Mouse (Mus musculus) adrenal gland, postnatal 10 days (tissue): ENCODE data around the gene Trim21. TPM values are rescaled to one million over a fixed set of nuclear protein-coding genes. Genes with fewer than 3 reads are reported as not detected.

Experiments
- DNase-seq: peaks from one replicate; pipeline ENCODE4 v3.0.0; 2021; ENCODE audit warnings: mixed read lengths
- long read RNA-seq, 2 experiments: library from polyadenylated mRNA; stranded (forward); transcript quantifications; one replicate each; pipeline ENCODE4 v2.0.0; 2021
- total RNA-seq, 2 experiments: library from RNA; stranded (reverse); gene quantifications; 2 replicates each; pipeline ENCODE4 v1.2.3; 2021

Trim21 gene
- 10 to 100 TPM; 10.1 to 15.8 TPM for total RNA-seq
- long read RNA-seq, experiment 1, transcript Trim21-201 (8 exons, 2,793 nt), result major isoform, 9 of 13 reads
- long read RNA-seq, experiment 1, partial matches to known transcripts, result 1 of 13 reads
- long read RNA-seq, experiment 1, other reads (novel, unspliced or antisense), result 3 of 13 reads
- long read RNA-seq, experiment 2, transcript Trim21-201 (8 exons, 2,793 nt), result major isoform, 8 of 9 reads
- long read RNA-seq, experiment 2, partial matches to known transcripts, result 0 of 9 reads
- long read RNA-seq, experiment 2, other reads (novel, unspliced or antisense), result 1 of 9 reads

DNA sequence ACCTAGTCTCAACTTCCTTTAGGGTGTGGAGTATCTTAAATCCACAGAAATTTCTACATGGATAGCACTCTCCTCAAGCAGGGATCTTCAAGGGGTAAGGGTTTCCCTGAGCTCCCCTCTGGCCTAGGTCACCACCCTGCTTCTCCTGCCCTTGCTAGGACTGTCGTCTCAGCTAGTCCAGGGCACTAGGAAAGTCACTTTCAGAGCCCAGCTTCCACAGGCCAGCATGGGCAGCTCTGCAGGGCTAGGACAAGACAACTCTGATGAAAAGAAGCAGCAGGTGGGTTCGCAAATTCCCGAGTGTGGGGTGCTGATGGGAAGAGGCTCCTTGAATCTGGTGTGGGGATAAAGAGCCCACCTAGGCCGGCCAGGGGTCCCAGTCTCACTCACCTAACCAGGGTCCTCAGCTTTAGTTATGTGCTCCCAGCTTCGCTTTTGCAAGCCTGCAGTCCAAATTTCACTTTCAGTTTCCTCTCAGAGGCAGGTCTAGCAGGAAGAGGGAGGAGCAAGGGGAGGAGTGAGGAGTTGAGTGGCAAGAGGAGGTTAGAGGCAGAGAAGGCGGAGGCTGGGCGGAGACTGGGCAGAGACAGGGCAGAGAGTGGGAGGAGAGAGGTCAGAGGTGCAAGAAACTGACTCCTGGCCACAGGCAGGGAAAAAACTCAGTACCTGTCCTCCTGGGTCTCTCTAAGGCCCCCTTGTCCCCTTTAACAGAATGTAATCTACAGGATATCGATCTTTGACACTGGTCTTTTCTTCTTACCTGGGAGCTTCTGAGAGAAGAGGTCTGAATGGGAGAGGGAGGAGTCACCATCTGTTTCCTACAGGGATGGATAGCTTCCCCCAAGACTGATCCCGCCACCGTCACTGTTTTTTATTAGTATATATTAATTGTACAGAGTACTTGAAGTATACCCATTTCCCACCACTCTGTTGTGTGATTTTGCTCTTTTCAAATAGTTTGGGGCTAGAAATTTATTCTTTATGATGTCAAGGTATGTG, at the start of gene Trim21:
Gene Trim21, minus strand, starts transcription at position 488 of the 999 bp plus-strand sequence.
- peak; percentile 93 for DNase-seq

DNA sequence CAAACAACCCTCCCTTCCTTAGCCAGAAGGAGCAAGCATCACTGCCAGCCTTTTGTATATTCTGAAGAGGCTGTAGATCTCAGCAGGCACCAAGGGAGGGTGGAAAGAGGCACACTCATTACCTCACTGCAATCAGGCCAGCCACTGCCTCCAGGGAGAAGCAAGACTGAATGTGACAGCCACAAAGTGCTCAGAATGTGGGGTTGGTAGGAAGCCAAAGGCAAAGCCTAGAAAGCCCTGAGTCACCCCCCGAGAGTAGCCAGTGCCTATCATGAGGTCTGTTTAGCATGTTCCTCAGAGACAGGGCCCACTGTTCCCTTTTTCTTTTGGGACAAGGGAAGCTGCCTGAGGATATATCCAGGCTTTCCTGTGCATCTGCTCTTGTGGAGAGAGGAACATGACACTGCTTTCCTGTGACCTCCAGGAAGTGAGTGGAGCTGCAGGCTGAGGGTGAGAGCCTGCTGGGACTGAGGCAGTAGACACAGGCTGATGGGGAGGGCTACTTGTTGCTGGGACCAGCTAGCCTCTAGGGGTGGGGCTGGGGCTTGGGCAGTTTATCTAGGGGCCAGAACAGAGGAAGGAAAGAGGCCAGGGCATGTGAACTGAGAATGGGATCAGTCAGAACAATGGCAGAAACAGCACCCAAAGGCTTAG, 32.2 kb upstream of the Trim21 start, which contains the start of gene Olfr552:
Gene Olfr552, plus strand, starts transcription at position 393 of the 654 bp plus-strand sequence.
- no peak for DNase-seq

DNA sequence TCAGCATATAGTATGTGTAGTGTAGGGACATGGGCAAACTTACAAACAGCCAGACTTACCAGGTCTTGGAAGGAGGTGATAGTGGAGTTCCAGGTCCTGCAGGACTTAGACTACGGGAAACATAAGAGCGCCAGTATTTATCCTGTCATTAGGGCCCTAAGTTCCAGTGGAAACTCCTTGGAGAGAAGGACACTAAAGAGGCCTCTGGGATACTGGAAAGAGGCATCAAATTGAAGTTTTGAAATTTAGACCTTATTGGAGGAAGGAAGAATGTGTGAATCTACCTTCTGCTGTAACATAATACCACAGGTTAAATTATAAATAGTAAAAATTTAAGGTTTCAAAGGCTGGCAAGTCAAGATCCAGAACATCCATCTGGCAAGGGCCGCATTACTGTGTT, 26.5 kb upstream of the Trim21 start, which contains the start of gene Olfr551:
Gene Olfr551, minus strand, starts transcription at position 101 of the 400 bp plus-strand sequence.
- DNase-seq, result no peak

GRCm38 (mm10) chr7:102575998-102576397, 10.7 kb upstream of the Trim21 start:
- no peak for DNase-seq

- DNase-seq, result no peak
These were observed 8.0 kb upstream of the Trim21 start for GRCm38 (mm10) chr7:102573174-102573830.

GRCm38 (mm10) chr7:102571142-102571541, 5.9 kb upstream of the Trim21 start, which contains the start of gene Olfr550:
TSS of gene Olfr550 (plus strand) at chr7:102571442.
- DNase-seq, result no peak

GRCm38 (mm10) chr7:102566219-102566618, 933 bp upstream of the Trim21 start:
- DNase-seq, result no peak

GRCm38 (mm10) chr7:102553279-102553678, 12.0 kb downstream of the Trim21 start:
- no peak for DNase-seq

GRCm38 (mm10) chr7:102549570-102549969, 15.7 kb downstream of the Trim21 start, which contains the start of gene Olfr549:
TSS of gene Olfr549 (plus strand) at chr7:102549870.
- no peak for DNase-seq

DNA sequence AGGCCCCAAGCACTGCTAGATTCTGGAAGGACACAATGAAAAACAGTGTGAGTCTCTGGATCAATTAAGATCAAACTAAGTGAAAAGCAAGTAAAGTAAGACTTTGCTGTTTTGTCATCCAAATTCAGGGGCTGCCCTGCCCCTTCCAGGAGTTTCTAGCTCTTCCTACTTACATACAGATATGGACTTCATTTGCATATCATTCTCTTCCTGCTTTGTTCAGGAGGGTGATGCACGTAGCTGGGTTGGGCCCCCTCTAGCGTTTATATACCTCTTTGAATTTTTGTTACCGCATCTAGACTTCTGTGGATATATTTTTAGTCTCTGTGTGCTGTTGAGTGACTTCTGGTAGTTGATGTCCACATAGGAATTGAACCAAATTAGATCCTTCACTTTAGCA, 24.0 kb downstream of the Trim21 start:
- no peak for DNase-seq

GRCm38 (mm10) chr7:102540596-102540995, 24.7 kb downstream of the Trim21 start, which contains the start of gene Olfr548-ps1:
TSS of gene Olfr548-ps1 (plus strand) at chr7:102540896.
- no peak for DNase-seq

DNA sequence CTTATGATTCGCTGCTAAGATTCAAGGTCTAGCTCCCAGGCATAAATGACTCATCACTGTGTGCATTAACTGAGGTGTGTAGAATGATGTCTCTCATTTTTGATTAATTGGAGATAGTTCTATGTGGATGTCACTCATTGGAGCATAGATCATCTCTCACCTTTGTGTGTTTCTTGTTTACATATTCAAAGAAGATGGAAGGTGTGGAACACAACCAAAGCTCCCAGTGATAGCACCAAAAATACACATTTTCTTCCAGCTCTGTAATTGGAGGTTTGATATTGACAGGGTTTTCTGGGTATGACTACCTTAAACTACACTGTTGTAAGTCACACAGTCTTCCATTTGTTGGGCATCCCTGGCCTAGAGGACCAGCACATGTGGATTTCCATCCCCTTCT, 30.8 kb downstream of the Trim21 start, which contains the start of gene Olfr547:
Gene Olfr547, plus strand, starts transcription at position 301 of the 400 bp plus-strand sequence.
- no peak for DNase-seq

DNA sequence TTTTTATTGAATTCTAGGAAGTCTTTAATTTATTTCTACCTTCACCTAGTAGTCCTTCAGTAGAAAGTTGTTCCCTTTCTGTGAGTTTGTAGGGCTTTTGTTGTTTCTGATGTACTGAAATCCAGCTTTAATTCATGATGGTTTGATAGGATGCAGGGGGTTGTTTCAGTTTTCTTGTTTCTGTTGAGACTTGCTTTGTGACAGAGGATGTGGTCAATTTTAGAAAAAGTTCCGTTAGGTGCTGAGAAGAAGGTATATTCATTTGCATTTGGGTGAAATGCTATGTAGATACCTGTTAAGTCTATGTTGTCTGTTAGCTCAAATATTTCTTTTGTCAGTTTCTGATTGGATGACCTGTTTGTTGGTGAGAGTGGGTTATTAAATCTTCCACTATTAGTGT, 36.2 kb downstream of the Trim21 start:
- no peak for DNase-seq

- no peak for DNase-seq
These were observed 48.3 kb downstream of the Trim21 start for GRCm38 (mm10) chr7:102517051-102517335.

GRCm38 (mm10) chr7:102516261-102517050, 48.8 kb downstream of the Trim21 start:
- DNase-seq, result peak; percentile 72

DNA sequence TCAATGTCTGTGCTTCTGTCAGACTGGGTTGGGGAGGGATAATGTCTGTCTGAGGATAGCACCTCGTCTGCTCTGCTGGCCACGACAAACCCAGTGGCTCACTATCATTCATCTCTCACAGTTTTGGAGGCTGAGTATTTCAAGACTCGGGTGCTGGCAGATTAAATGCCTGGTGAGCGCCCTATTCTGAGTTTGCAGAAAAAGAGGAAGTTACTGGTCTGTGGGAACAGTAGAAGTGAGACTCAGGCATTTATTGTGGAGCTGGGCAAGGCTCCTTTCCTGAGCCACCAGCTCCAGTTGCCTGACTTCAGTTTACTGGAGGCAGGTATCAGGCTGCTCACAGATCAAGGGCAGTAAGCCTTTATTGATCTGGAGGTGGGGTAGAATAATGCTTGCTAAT, 51.1 kb downstream of the Trim21 start:
- DNase-seq, result no peak

GRCm38 (mm10) chr7:102512814-102513435, 52.4 kb downstream of the Trim21 start:
- DNase-seq, result peak; percentile 96

DNA sequence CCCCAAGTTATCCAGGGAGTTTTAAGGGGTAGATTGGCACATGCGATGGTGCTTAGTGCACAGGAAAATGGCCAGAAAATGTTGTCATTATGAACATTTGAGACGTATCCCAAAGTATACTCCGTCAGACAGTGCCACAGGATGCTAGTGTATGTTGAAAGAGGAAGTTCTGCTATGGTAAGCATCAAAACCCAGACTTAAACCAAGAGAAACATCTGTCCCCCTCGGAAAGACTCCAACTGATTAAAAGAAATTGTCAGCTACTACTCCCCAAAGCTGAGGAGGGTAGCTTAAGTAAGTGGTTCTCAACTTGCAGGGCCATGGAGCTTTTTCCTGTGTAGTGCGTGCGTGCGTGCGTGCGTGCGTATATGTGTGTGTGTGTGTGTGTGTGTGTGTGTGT, 53.4 kb downstream of the Trim21 start:
- DNase-seq, result no peak

DNA sequence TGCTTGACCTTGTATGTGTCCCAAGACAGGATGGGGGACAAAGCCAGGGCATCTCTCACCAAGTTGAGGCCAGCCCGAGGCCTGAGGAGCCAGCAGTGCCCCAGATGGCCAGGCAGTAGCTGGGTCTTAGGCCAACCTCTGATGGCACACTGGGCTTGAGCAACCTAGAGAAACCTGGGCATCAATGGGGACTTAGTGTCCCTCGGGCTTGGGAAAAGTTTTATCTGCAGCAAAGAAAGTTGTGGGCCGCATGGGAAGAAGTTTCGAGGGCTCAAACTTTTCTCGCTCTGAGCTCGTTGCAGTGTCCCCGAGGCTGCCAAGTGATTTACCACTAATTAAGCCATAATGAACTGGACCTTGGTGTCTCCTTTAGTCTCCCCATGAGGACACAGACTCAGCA, 55.6 kb downstream of the Trim21 start:
- no peak for DNase-seq

- no peak for DNase-seq
These were observed 56.6 kb downstream of the Trim21 start for GRCm38 (mm10) chr7:102508666-102509065.
